Mouse (Mus musculus) testis, adult 2 months (tissue): Measurements from ENCODE around the gene Pik3cd. TPM values are rescaled to one million over a fixed set of nuclear protein-coding genes. Genes with fewer than 3 reads are reported as not detected.
A peak's percentile ranks its signal among the peaks of the same experiment; 100 is the strongest.

Experiments used
- H3K27ac ChIP-seq: fragments of 200-500 bp; 2 replicates; pipeline ENCODE4 v1.5.1; 2012; ENCODE audit warnings: low read depth, low read length; ENCODE audit not compliant: control insufficient read depth, insufficient read depth
- H3K27me3 ChIP-seq: fragments of 200-500 bp; 2 replicates; pipeline ENCODE4 v1.6.1; 2012; ENCODE audit warnings: mild to moderate bottlenecking, low read length, moderate library complexity; ENCODE audit not compliant: control insufficient read depth, insufficient read depth
- H3K36me3 ChIP-seq: fragments of 200-500 bp; 2 replicates; pipeline ENCODE4 v1.6.1; 2012; ENCODE audit warnings: mild to moderate bottlenecking, low read length; ENCODE audit not compliant: control insufficient read depth, insufficient read depth
- H3K4me1 ChIP-seq: fragments of 200-500 bp; 2 replicates; pipeline ENCODE4 v1.6.1; 2012; ENCODE audit warnings: low read length; ENCODE audit not compliant: control insufficient read depth, insufficient read depth
- H3K4me3 ChIP-seq: fragments of 200-500 bp; 2 replicates; pipeline ENCODE4 v1.5.1; 2012; ENCODE audit warnings: low read depth, mild to moderate bottlenecking, low read length, moderate library complexity, mixed read lengths; ENCODE audit not compliant: control insufficient read depth
- CTCF ChIP-seq: fragments of 200-500 bp; IDR thresholded peaks from 2 replicates; pipeline ENCODE4 v1.5.1; 2012; ENCODE audit warnings: low read depth, mild to moderate bottlenecking, inconsistent platforms, low read length, moderate library complexity; ENCODE audit not compliant: control insufficient read depth, insufficient read depth, insufficient replicate concordance
- POLR2A ChIP-seq: fragments of 200-500 bp; IDR thresholded peaks from 2 replicates; pipeline ENCODE4 v1.6.1; 2012; ENCODE audit warnings: low read depth, mild to moderate bottlenecking, inconsistent platforms, low read length, moderate library complexity; ENCODE audit not compliant: control insufficient read depth
- polyA plus RNA-seq: library from polyadenylated mRNA; depleted of rRNA; stranded (reverse); fragments of >200 nt; gene quantifications from 2 replicates; pipeline ENCODE4 v1.2.3, GENCODE M21; 2012

Gene Pik3cd
- polyA plus RNA-seq, 1 experiment: 27.7 TPM

- Histone ChIP-seq H3K36me3 (no peaks in the 10 kb centered on the region), H3K4me3 (no peak overlapping the region), H3K4me1 (no peaks in the 10 kb centered on the region), H3K27ac (no peak overlapping the region), H3K27me3 (no peaks in the 10 kb centered on the region)
- TF ChIP-seq CTCF: no peak
- no peak for TF ChIP-seq POLR2A
Observed at GRCm38 (mm10) chr4:149607591-149608308, 94.6 kb downstream of the Pik3cd start.

- no peak for TF ChIP-seq POLR2A
- Histone ChIP-seq H3K36me3 (no peaks in the 10 kb centered on the region), H3K27ac (no peak overlapping the region), H3K27me3 (no peaks in the 10 kb centered on the region), H3K4me1 (no peaks in the 10 kb centered on the region), H3K4me3 (no peak overlapping the region)
Observed at GRCm38 (mm10) chr4:149606766-149607358, 95.5 kb downstream of the Pik3cd start.

- H3K4me1 ChIP-seq: no peaks in the 10 kb centered on the region
- no peak overlapping the region for H3K4me3 ChIP-seq
- no peaks in the 10 kb centered on the region for H3K27me3 ChIP-seq
- TF ChIP-seq CTCF: no peak
- TF ChIP-seq POLR2A: no peak
- H3K27ac ChIP-seq: no peak overlapping the region
- H3K36me3 ChIP-seq: no peaks in the 10 kb centered on the region
Observed at GRCm38 (mm10) chr4:149606056-149606455, 96.3 kb downstream of the Pik3cd start.

GRCm38 (mm10) chr4:149604518-149604917 lies 97.9 kb downstream of the Pik3cd start:
- Histone ChIP-seq H3K36me3 (no peaks in the 10 kb centered on the region), H3K27ac (no peak overlapping the region), H3K27me3 (no peaks in the 10 kb centered on the region), H3K4me3 (no peak overlapping the region), H3K4me1 (no peaks in the 10 kb centered on the region)
- TF ChIP-seq CTCF (peak; percentile 67; the same call in 1 of the 2 replicates), POLR2A (no peak)

- H3K27me3 ChIP-seq: no peaks in the 10 kb centered on the region
- H3K27ac ChIP-seq: no peak overlapping the region
- TF ChIP-seq POLR2A (no peak), CTCF (no peak)
- H3K4me3 ChIP-seq: no peak overlapping the region
- no peaks in the 10 kb centered on the region for H3K4me1 ChIP-seq
- no peaks in the 10 kb centered on the region for H3K36me3 ChIP-seq
Observed at GRCm38 (mm10) chr4:149603860-149604259, 98.5 kb downstream of the Pik3cd start.

GRCm38 (mm10) chr4:149602236-149602635 lies 100.1 kb downstream of the Pik3cd start:
- TF ChIP-seq POLR2A: no peak
- no peak overlapping the region for H3K27ac ChIP-seq
- no peaks in the 10 kb centered on the region for H3K27me3 ChIP-seq
- H3K4me1 ChIP-seq: no peaks in the 10 kb centered on the region
- H3K4me3 ChIP-seq: no peak overlapping the region
- no peaks in the 10 kb centered on the region for H3K36me3 ChIP-seq

GRCm38 (mm10) chr4:149601484-149601883 lies 100.9 kb downstream of the Pik3cd start:
- no peak overlapping the region for H3K4me3 ChIP-seq
- no peaks in the 10 kb centered on the region for H3K4me1 ChIP-seq
- H3K27ac ChIP-seq: no peak overlapping the region
- H3K27me3 ChIP-seq: no peaks in the 10 kb centered on the region
- H3K36me3 ChIP-seq: no peaks in the 10 kb centered on the region
- TF ChIP-seq CTCF: no peak
- TF ChIP-seq POLR2A: no peak

GRCm38 (mm10) chr4:149600130-149600529 lies 102.2 kb downstream of the Pik3cd start:
- Histone ChIP-seq H3K27ac (no peak overlapping the region), H3K4me3 (no peak overlapping the region), H3K4me1 (no peaks in the 10 kb centered on the region), H3K27me3 (no peaks in the 10 kb centered on the region), H3K36me3 (no peaks in the 10 kb centered on the region)
- TF ChIP-seq POLR2A (no peak), CTCF (no peak)
